Mouse (Mus musculus): ENCODE results near the gene Ctu1.
"Not testable (repeated sequence)": the region's sequence is repeated elsewhere in the genome, so short reads cannot be mapped to it uniquely, and the experiment has no call there.

Ctu1 gene

GRCm38 (mm10) chr7:43680960-43681359 is 9.1 kb downstream of the Ctu1 start:
- peak; percentile 19 to 67 for DNase-seq (ENCODE audit: low spot score in 2 of 2)

- not testable (repeated sequence) for DNase-seq (ENCODE audit: low spot score in 2 of 2)
These were observed 10.7 kb downstream of the Ctu1 start for GRCm38 (mm10) chr7:43682511-43682910.

- no peak for DNase-seq (ENCODE audit: low spot score in 2 of 2)
These were observed 13.3 kb downstream of the Ctu1 start for GRCm38 (mm10) chr7:43685088-43685487.

GRCm38 (mm10) chr7:43690118-43690517 is 18.3 kb downstream of the Ctu1 start, which contains the start of gene Klk14:
Klk14 (plus strand) TSS chr7:43690418.
- no peak for DNase-seq (ENCODE audit: low spot score in 2 of 2)

GRCm38 (mm10) chr7:43710031-43710430 is 38.2 kb downstream of the Ctu1 start:
- DNase-seq (ENCODE audit: low spot score in 2 of 2) = no peak

- no peak for DNase-seq (ENCODE audit: low spot score in 2 of 2)
These were observed 40.5 kb downstream of the Ctu1 start, which contains the start of gene Klk13 for GRCm38 (mm10) chr7:43712267-43712666. Klk13 (plus strand) TSS chr7:43712567.

- DNase-seq (ENCODE audit: low spot score in 2 of 2) = no peak
These were observed 41.1 kb downstream of the Ctu1 start for GRCm38 (mm10) chr7:43712917-43713316.

GRCm38 (mm10) chr7:43713741-43714351 is 42.0 kb downstream of the Ctu1 start:
- DNase-seq (ENCODE audit: low spot score in 2 of 2) = no peak
